Mouse (Mus musculus) thymus, adult 2 months (tissue): Measurements from ENCODE around the gene Hoxd10.

Source experiments
- CTCF ChIP-seq: fragments of 200-500 bp; IDR thresholded peaks from 2 replicates; pipeline ENCODE4 v1.5.1; 2012; ENCODE audit warnings: mild to moderate bottlenecking, control low read depth, low read length, moderate library complexity, borderline replicate concordance; ENCODE audit not compliant: control insufficient read depth, poor library complexity, insufficient read depth; ENCODE audit errors: extremely low read depth
- POLR2A ChIP-seq: fragments of 200-500 bp; IDR thresholded peaks from 2 replicates; pipeline ENCODE4 v1.6.1; 2012; ENCODE audit warnings: mild to moderate bottlenecking, low read length, control low read depth, moderate library complexity; ENCODE audit not compliant: control insufficient read depth, poor library complexity, insufficient read depth; ENCODE audit errors: extremely low read depth

DNA sequence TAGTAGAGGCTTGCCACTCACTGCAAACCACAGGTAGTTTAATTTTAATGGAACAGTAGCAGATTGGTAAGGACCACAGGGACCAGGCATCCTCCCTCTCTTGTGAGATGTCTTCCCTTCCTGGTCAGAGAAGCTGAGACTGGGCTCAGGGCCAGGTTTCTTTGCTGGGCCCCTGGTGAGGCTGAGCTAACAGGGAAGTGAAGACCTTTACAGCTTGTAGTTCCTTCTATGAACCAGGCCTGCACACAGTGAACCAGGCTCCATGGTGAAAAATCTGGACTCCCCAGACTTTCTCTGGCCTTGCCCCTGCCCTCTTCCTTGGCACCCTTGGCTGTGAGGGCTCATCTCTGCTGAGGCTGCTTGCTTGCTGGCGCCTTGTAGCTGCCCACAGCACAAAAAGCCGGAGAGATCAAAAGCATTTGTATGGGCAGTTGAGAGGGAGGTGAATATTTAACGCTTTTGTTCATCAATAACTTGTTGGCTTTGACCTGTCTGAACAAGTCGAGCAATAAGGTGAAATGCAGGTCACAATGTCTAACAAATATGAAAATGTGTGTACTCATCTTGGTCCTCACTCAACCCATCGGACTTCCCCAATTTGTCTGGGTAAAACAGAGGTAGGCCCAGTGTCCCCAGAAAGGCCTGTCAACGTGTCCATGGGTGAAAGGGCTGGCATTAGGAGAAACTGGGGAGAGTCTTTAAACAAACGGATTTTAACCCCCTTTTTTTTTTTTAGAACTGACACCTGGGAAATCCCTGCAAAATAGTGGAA, 32.7 kb downstream of the Hoxd10 start:
- TF ChIP-seq CTCF: no peak
- no peak for TF ChIP-seq POLR2A
